Mouse (Mus musculus) midbrain, embryonic 11.5 days (tissue): ENCODE measurements around the gene Cyp4f14. TPM values are rescaled to one million over a fixed set of nuclear protein-coding genes. Genes with fewer than 3 reads are reported as not detected.
"Not testable (repeated sequence)": the region's sequence is repeated elsewhere in the genome, so short reads cannot be mapped to it uniquely, and the experiment has no call there.

Experiments used
- ATAC-seq: fragments of 200-750 bp; cut with Nextera tagmentation; 2 replicates; pipeline ENCODE4 v1.8.0; 2017; ENCODE audit warnings: moderate TSS enrichment, moderate library complexity; ENCODE audit not compliant: low FRiP score
- DNase-seq: peaks from one replicate; pipeline ENCODE4 v3.0.0; 2015; ENCODE audit warnings: low spot score; ENCODE audit errors: missing footprints
- H3K27ac ChIP-seq: fragments of 300-500 bp; sonication (generic); 2 replicates; pipeline ENCODE4 v1.5.1; 2014; ENCODE audit warnings: low read depth, low read length
- H3K27me3 ChIP-seq: fragments of 300-500 bp; sonication (generic); 2 replicates; pipeline ENCODE4 v1.6.1; 2014; ENCODE audit warnings: mild to moderate bottlenecking, low read length, moderate library complexity, mixed read lengths; ENCODE audit not compliant: control insufficient read depth, insufficient read depth
- H3K36me3 ChIP-seq: fragments of 300-500 bp; sonication (generic); 2 replicates; pipeline ENCODE4 v1.6.1; 2014; ENCODE audit warnings: mild to moderate bottlenecking, low read length, moderate library complexity, mixed read lengths; ENCODE audit not compliant: control insufficient read depth, insufficient read depth
- H3K4me1 ChIP-seq: fragments of 300-500 bp; sonication (generic); 2 replicates; pipeline ENCODE4 v1.6.1; 2014; ENCODE audit warnings: low read length; ENCODE audit not compliant: control insufficient read depth, insufficient read depth
- H3K4me2 ChIP-seq: fragments of 300-500 bp; sonication (generic); 2 replicates; pipeline ENCODE4 v1.6.1; 2014; ENCODE audit warnings: mild to moderate bottlenecking, moderate library complexity
- H3K4me3 ChIP-seq: fragments of 300-500 bp; sonication (generic); 2 replicates; pipeline ENCODE4 v1.5.1; 2014; ENCODE audit warnings: low read depth, low read length
- H3K9ac ChIP-seq: fragments of 300-500 bp; sonication (generic); 2 replicates; pipeline ENCODE4 v1.6.1; 2014; ENCODE audit warnings: low read length
- H3K9me3 ChIP-seq: fragments of 300-500 bp; sonication (generic); 2 replicates; pipeline ENCODE4 v1.6.1; 2016; ENCODE audit warnings: low read length; ENCODE audit not compliant: control insufficient read depth
- WGBS: fragments of 180-500 bp; shearing (Covaris S2); extraction: QIAGEN DNeasy Blood & Tissue Kit; methylation state at CpG from one replicate; pipeline ENCODE4 v1.1.7; 2014; 5-methylcytosine and 5-hydroxymethylcytosine counted together
- polyA plus RNA-seq: library from polyadenylated mRNA; unstranded; fragments of >200 nt; fragmentation: Nextera tagmentation; extraction: Ambion mirVana; gene quantifications from 2 replicates; pipeline ENCODE4 v1.2.1, GENCODE M21; 2014

The Cyp4f14 gene
- polyA plus RNA-seq, 1 experiment from 2014 or later = not detected

GRCm38 (mm10) chr17:32878773-32879172 is 38.4 kb downstream of the Cyp4f14 start:
- peaks cover 6% of the 10 kb centered on the region; the same call in 1 of the 2 replicates for H3K36me3 ChIP-seq

GRCm38 (mm10) chr17:32877471-32878171 is 39.5 kb downstream of the Cyp4f14 start:
- no peaks in the 10 kb centered on the region for H3K9me3 ChIP-seq
- H3K4me1 ChIP-seq = no peaks in the 10 kb centered on the region
- no peak for DNase-seq
- H3K4me2 ChIP-seq = no peak overlapping the region
- no peak overlapping the region for H3K9ac ChIP-seq
- no peaks in the 10 kb centered on the region for H3K27me3 ChIP-seq
- no peak overlapping the region for H3K27ac ChIP-seq
- H3K36me3 ChIP-seq = no peaks in the 10 kb centered on the region; the same call in 1 of the 2 replicates
- H3K4me3 ChIP-seq = no peak overlapping the region
- ATAC-seq = no peak
- 15% methylated on average over 22 of the region's 22 CpGs for WGBS

More at GRCm38 (mm10) chr17:32878773-32879172, 38.4 kb downstream of the Cyp4f14 start:
- WGBS = 95% methylated on average over 11 of the region's 11 CpGs
- DNase-seq (no peak), ATAC-seq (no peak)
- no peak overlapping the region for H3K9ac ChIP-seq
- H3K4me1 ChIP-seq = no peaks in the 10 kb centered on the region
- H3K27me3 ChIP-seq = no peaks in the 10 kb centered on the region
- H3K27ac ChIP-seq = no peak overlapping the region
- H3K4me2 ChIP-seq = no peak overlapping the region
- H3K4me3 ChIP-seq = no peak overlapping the region
- H3K9me3 ChIP-seq = no peaks in the 10 kb centered on the region

- no peaks in the 10 kb centered on the region for H3K27me3 ChIP-seq
- 73% methylated on average over 5 of the region's 5 CpGs for WGBS
- no peak overlapping the region for H3K4me2 ChIP-seq
- ATAC-seq = no peak
- no peak overlapping the region for H3K27ac ChIP-seq
- no peak for DNase-seq
- no peaks in the 10 kb centered on the region for H3K36me3 ChIP-seq
- no peak overlapping the region for H3K9ac ChIP-seq
- H3K9me3 ChIP-seq = 0 out of 2 replicates have a peak, but pooled peaks cover 2% of the 10 kb centered on the region
- H3K4me3 ChIP-seq = no peak overlapping the region
- no peaks in the 10 kb centered on the region for H3K4me1 ChIP-seq
Measured at GRCm38 (mm10) chr17:32872696-32873095, 44.4 kb downstream of the Cyp4f14 start.

- Histone ChIP-seq H3K27me3 (no peaks in the 10 kb centered on the region), H3K4me2 (no peak overlapping the region), H3K4me1 (no peaks in the 10 kb centered on the region), H3K36me3 (no peaks in the 10 kb centered on the region), H3K9me3 (0 out of 2 replicates have a peak, but pooled peaks cover 2% of the 10 kb centered on the region), H3K4me3 (no peak overlapping the region), H3K27ac (no peak overlapping the region), H3K9ac (no peak overlapping the region)
- ATAC-seq (no peak), DNase-seq (no peak)
- 83% methylated on average over 4 of the region's 4 CpGs for WGBS
Measured at GRCm38 (mm10) chr17:32872091-32872490, 45.1 kb downstream of the Cyp4f14 start.

- H3K9ac ChIP-seq = no peak overlapping the region
- ATAC-seq = no peak
- no peak overlapping the region for H3K27ac ChIP-seq
- no peaks in the 10 kb centered on the region for H3K36me3 ChIP-seq
- no peak for DNase-seq
- 0 out of 2 replicates have a peak, but pooled peaks cover 2% of the 10 kb centered on the region for H3K9me3 ChIP-seq
- no peaks in the 10 kb centered on the region for H3K4me1 ChIP-seq
- no peak overlapping the region for H3K4me3 ChIP-seq
- 100% methylated on average over 1 of the region's 1 CpGs for WGBS
- no peaks in the 10 kb centered on the region for H3K27me3 ChIP-seq
- no peak overlapping the region for H3K4me2 ChIP-seq
Measured at GRCm38 (mm10) chr17:32871483-32871882, 45.7 kb downstream of the Cyp4f14 start.

GRCm38 (mm10) chr17:32867266-32867665 is 49.9 kb downstream of the Cyp4f14 start:
- 60% methylated on average over 3 of the region's 7 CpGs for WGBS
- not testable (repeated sequence) for H3K36me3 ChIP-seq, ATAC-seq, H3K4me3 ChIP-seq, H3K4me2 ChIP-seq, H3K27ac ChIP-seq, DNase-seq, H3K27me3 ChIP-seq, H3K9me3 ChIP-seq, H3K4me1 ChIP-seq, H3K9ac ChIP-seq

GRCm38 (mm10) chr17:32856713-32857112 is 60.4 kb downstream of the Cyp4f14 start:
- H3K27me3 ChIP-seq, ATAC-seq, H3K36me3 ChIP-seq, H3K27ac ChIP-seq, H3K4me1 ChIP-seq, DNase-seq, H3K9me3 ChIP-seq, H3K9ac ChIP-seq, H3K4me2 ChIP-seq, H3K4me3 ChIP-seq: not testable (repeated sequence)
- WGBS = 56% methylated on average over 3 of the region's 6 CpGs

Other genes with a start within 250 kb of the Cyp4f14 start
- 0.46 and 1.0 TPM in 2 replicates for gene Cyp4f15, start 231.7 kb downstream of the Cyp4f14 start, polyA plus RNA-seq
- gene Zfp871, start 129.1 kb downstream of the Cyp4f14 start, polyA plus RNA-seq = 32.0 and 33.8 TPM in 2 replicates
- 38.1 and 42.0 TPM in 2 replicates for gene Zfp811, start 107.4 kb downstream of the Cyp4f14 start, polyA plus RNA-seq
- gene Zfp799, start 87.1 kb downstream of the Cyp4f14 start, polyA plus RNA-seq = 18.6 and 19.3 TPM in 2 replicates
- gene Zfp870, start 25.7 kb downstream of the Cyp4f14 start, polyA plus RNA-seq = 9.7 and 11.0 TPM in 2 replicates
- gene Cyp4f13, start 30.1 kb upstream of the Cyp4f14 start, polyA plus RNA-seq = 2.0 and 2.2 TPM in 2 replicates
- 14.4 and 15.6 TPM in 2 replicates for gene Zfp472, start 48.5 kb upstream of the Cyp4f14 start, polyA plus RNA-seq
- gene Zfp952, start 75.8 kb upstream of the Cyp4f14 start, polyA plus RNA-seq = 19.2 and 19.3 TPM in 2 replicates
- 22.8 and 25.4 TPM in 2 replicates for gene Zfp763, start 116.1 kb upstream of the Cyp4f14 start, polyA plus RNA-seq
- gene 4921501E09Rik, start 150.7 kb upstream of the Cyp4f14 start, polyA plus RNA-seq = not detected in 2 replicates
- 10.7 and 14.1 TPM in 2 replicates for gene Zfp563, start 172.0 kb upstream of the Cyp4f14 start, polyA plus RNA-seq
- gene Morc2b, start 222.3 kb upstream of the Cyp4f14 start, polyA plus RNA-seq = not detected in 2 replicates